Mouse (Mus musculus) embryonic fibroblast, embryonic 13.5 days (primary cell): ENCODE measurements around the gene Tbc1d2. TPM values are rescaled to one million over a fixed set of nuclear protein-coding genes. Genes with fewer than 3 reads are reported as not detected.
"Not testable (repeated sequence)": the region's sequence is repeated elsewhere in the genome, so short reads cannot be mapped to it uniquely, and the experiment has no call there.

Experiments used
- H3K27ac ChIP-seq: 2 replicates; pipeline ENCODE4 v1.5.1; 2012; ENCODE audit warnings: low read length, control low read depth, inconsistent platforms; ENCODE audit not compliant: insufficient read depth
- H3K4me1 ChIP-seq: 2 replicates; pipeline ENCODE4 v1.6.1; 2011; ENCODE audit warnings: low read length; ENCODE audit not compliant: control insufficient read depth, insufficient read depth
- H3K4me3 ChIP-seq: 2 replicates; pipeline ENCODE4 v1.5.1; 2011; ENCODE audit warnings: mild to moderate bottlenecking, control low read depth, low read length; ENCODE audit not compliant: insufficient read depth
- CTCF ChIP-seq: IDR thresholded peaks from 2 replicates; pipeline ENCODE4 v1.5.1; 2011; ENCODE audit warnings: mild to moderate bottlenecking, control low read depth, low read length, moderate library complexity, borderline replicate concordance; ENCODE audit not compliant: insufficient read depth
- POLR2A ChIP-seq: IDR thresholded peaks from 2 replicates; pipeline ENCODE4 v1.6.1; 2011; ENCODE audit warnings: low read depth, mild to moderate bottlenecking, control low read depth, low read length, moderate library complexity
- polyA plus RNA-seq: library from polyadenylated mRNA; stranded (reverse); fragments of >200 nt; gene quantifications from 2 replicates; pipeline ENCODE4 v1.2.4, GENCODE M21; 2011; ENCODE audit warnings: low read depth; ENCODE audit not compliant: missing spikeins, insufficient read length

Gene Tbc1d2
- polyA plus RNA-seq, 1 experiment, result 5.6 TPM

DNA sequence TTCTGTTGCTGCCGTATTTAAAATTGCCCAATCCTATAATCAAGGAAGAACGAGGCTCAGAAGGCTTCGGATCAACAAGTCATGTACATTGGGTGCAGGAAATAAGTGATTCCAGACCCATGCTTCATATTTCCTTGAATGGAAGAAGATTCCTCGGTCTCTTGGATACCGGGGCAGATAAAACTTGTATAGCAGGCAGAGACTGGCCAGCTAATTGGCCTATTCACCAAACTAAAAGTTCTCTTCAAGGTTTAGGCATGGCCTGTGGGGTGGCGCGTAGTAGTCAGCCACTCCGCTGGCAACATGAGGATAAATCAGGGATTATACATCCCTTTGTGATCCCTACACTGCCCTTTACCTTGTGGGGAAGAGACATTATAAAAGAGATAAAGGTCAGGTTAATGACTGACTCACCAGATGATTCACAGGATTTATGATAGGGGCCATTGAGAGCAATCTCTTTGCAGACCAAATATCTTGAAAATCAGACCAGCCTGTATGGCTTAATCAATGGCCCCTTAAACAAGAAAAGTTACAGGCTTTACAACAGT lies 71.1 kb downstream of the Tbc1d2 start:
- not testable (repeated sequence) for H3K4me3 ChIP-seq, H3K27ac ChIP-seq, H3K4me1 ChIP-seq

DNA sequence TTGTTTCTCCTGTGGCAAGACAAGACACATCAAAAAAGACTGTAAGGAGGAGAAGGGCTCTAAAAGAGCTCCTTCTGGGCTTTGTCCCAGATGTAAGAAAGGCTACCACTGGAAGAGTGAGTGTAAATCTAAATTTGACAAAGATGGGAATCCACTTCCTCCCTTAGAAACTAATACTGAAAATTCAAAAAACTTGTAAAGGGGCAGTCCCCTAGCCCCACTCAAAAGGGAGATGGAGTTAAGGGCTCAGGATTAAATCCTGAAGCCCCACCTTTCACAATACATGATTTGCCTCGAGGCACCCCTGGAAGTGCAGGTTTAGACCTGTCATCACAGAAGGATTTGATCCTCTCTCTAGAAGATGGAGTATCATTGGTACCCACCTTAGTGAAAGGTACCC lies 71.8 kb downstream of the Tbc1d2 start:
- no peak for TF ChIP-seq POLR2A
- no peak for TF ChIP-seq CTCF
- Histone ChIP-seq H3K4me3 (no peak overlapping the region), H3K27ac (no peak overlapping the region), H3K4me1 (no peaks in the 10 kb centered on the region)

DNA sequence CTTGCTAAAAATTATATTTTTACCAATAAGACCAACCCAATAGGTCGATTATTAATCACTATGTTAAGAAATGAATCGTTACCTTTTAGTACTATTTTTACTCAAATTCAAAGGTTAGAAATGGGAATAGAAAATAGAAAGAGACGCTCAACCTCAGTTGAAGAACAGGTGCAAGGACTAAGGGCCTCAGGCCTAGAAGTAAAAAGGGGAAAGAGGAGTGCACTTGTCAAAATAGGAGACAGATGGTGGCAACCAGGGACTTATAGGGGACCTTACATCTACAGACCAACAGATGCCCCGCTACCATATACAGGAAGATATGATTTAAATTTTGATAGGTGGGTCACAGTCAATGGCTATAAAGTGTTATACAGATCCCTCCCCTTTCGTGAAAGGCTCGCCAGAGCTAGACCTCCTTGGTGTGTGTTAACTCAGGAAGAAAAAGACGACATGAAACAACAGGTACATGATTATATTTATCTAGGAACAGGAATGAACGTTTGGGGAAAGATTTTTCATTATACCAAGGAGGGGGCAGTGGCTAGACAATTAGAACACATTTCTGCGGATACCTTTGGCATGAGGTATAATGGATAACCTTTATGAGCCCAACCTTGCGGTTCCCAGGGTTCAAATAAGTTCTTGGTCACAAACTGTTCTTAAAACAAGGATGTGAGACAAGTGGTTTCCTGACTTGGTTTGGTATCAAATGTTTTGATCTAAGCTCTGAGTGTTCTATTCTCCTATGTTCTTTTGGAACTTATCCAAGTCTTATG lies 74.3 kb downstream of the Tbc1d2 start:
- not testable (repeated sequence) for H3K27ac ChIP-seq, H3K4me1 ChIP-seq

DNA sequence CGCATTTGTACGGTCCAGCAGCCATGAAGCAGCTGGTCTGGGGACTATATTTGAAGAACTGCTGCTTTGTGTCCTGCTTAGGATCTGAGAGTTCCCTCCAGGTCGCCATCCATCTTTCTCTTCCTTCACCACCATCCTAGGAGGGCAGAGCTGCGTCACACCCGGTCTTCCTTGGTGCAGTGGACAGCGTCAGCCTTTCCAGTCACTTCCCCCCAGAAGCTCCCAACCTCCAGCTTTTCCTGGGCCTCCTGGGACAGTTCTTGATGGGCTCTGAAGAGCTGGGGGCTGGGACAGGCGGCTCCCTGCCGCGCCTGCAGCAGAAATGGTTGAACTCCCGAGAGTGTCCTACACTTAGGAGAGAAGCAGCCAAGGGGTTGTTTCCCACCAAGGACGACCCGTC lies 75.2 kb downstream of the Tbc1d2 start:
- TF ChIP-seq POLR2A (no peak), CTCF (no peak)
- Histone ChIP-seq H3K4me1 (no peaks in the 10 kb centered on the region), H3K27ac (no peak overlapping the region), H3K4me3 (no peak overlapping the region)

More for the DNA sequence above, 74.3 kb downstream of the Tbc1d2 start:
- H3K4me3 ChIP-seq, result not testable (repeated sequence)

DNA sequence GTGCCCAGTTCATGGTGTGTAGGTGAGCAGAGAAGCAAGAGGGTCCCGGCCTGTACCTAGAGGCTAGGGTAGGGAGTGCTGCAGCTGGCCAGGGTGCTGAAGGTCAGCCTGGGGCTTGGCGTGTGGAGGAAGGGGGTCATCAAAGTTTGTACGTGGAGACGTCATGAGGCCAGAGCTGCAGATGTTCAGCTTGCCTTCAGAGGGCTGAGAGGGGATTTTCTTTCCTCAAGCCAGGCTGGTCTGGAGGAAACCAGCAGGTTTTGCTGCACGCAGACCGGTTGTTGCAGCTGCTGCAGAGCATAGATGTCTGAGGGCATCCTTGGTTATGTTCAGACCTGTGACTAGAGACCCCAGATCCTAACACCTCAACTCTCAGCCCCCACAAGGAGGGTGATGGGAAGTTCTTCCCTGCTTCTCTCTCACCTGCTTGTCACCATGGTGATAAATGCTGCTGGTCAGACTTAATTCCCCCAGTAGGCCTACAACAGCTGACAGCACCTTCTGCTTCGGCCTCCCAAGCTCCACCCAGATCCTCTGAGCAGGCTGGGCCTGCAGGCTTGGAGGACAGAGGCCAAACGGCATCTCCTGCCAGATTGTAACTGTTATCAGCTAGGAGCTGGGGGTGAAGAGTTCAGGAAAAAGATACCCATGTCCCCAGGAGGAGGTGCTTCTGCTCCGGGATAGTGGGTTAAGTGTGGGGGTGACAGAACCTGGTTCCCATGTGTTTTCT lies 75.8 kb downstream of the Tbc1d2 start:
- Histone ChIP-seq H3K4me1 (no peaks in the 10 kb centered on the region), H3K4me3 (no peak overlapping the region)
- TF ChIP-seq POLR2A, result no peak
- no peak for TF ChIP-seq CTCF

DNA sequence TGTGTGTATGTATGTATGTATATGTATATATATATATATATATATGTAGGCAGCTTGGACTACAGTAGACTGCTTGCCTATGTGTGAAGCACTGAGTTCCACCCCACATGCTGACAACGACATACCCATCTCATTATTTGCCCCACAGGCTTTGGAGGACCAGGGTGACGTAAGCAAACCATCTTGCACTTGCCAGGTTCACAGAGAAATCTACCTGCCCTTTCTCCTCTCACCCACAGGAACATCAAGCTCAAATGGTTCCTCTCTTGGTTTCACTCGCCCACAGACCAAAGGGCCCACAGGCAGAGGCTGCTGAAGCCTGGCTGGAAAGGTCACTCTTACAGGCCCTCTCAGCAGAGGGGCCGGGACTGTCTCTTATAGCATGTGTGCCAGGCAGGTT lies 77.4 kb downstream of the Tbc1d2 start:
- Histone ChIP-seq H3K4me1 (no peaks in the 10 kb centered on the region), H3K4me3 (no peak overlapping the region), H3K27ac (no peak overlapping the region)
- TF ChIP-seq POLR2A, result no peak
- no peak for TF ChIP-seq CTCF

More for the DNA sequence above, 75.8 kb downstream of the Tbc1d2 start:
- H3K27ac ChIP-seq, result no peak overlapping the region

DNA sequence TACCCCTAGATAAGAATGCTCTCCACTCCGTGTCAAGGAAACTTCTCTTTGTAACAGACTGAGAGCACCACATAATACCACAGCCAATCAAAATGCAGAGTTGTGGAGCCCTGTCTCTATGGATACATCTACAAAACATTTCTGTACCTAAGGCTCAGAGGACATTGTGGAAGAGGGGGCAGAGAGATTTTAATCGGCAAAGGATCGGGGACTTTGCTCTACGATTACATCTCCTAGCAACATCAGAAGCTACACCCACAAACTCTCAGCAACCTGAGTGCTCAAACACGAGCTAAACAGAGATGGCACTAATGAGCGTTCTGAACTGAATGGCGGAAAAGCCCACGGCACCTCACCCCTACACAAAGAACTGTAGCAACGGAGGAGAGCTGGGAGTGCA lies 78.3 kb downstream of the Tbc1d2 start:
- no peaks in the 10 kb centered on the region for H3K4me1 ChIP-seq
- H3K4me3 ChIP-seq, result no peak overlapping the region
- no peak overlapping the region for H3K27ac ChIP-seq
- TF ChIP-seq CTCF (no peak), POLR2A (no peak)

DNA sequence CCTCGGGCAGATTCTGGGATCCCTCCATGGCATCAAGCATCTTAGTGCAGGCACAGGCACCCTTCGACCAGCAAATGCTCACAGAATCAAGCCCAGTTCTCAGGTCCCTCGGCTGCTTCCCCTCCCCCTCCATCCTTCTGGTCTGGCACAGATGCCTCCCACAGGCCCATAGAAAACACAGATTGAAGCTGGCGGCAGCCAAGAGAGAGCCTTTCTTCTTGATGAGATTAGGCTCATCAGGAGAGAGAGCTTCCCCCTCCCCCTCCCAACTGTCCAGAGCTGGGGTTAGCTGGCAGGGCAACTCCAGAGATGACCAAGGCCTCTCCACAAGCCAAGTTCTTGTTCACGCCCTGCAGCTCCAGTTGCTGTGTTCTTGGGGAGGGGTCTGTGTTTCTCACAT lies 80.3 kb downstream of the Tbc1d2 start:
- H3K27ac ChIP-seq, result no peak overlapping the region
- no peaks in the 10 kb centered on the region for H3K4me1 ChIP-seq
- no peak for TF ChIP-seq CTCF
- H3K4me3 ChIP-seq, result no peak overlapping the region

DNA sequence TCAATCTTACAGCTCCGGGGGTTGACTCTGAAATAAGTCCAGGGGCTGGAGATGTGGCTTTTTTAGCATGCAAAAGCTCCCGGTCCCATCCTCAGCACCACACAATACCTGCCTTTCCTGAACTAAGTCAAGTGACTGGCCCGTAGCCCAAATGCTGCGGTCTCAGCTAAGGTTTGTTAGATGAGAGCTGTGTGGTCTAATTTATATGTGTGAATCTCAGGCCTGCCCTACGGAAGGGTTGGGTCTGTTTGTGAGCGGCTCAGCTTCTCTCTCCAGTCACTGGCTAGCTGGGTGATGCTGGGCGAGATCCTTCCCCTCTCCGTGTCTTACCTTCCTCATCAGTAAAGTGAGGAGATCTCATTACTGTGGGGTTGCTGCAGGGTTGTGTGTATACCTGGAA lies 81.8 kb downstream of the Tbc1d2 start:
- H3K4me3 ChIP-seq, result no peak overlapping the region
- H3K4me1 ChIP-seq, result no peaks in the 10 kb centered on the region
- no peak overlapping the region for H3K27ac ChIP-seq
- TF ChIP-seq CTCF, result no peak
- TF ChIP-seq POLR2A, result no peak

DNA sequence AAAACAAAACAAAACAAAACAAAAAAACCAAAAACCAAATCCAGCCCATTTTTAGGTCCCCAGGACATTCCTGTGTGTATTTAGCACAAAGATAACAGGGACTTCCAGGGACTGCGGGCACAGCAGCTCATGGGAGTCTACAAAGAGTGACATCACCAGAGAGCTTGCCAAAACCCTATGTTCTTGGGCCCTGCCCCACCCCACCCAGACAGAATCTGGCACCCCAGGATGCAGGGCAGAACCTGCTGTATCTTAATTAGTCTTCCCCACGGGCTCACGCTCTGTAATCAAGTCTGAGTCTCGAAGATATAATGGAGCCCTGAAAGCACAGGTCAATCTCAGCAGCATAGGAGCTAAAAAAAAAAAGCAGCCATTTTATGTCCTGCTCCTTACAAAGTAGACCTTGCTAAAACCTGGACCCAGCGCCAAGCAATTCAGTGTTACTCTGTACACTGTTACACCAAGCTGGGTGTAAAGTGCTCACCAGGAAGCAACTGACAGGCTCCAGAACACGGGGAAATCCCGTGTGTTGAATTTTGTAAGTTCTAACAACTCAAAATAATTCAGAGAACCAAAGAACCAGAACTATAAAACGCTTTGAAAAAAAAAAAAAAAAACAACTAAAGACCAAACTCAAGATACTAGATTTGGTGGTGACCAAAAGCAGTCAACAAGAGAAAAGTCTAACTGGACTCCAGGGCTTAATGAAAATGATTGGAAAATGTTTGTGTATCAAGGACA lies 82.9 kb downstream of the Tbc1d2 start:
- Histone ChIP-seq H3K4me3 (no peak overlapping the region), H3K4me1 (no peaks in the 10 kb centered on the region), H3K27ac (no peak overlapping the region)
- TF ChIP-seq POLR2A, result no peak
- TF ChIP-seq CTCF, result no peak
